Mouse (Mus musculus) erythroblast, embryonic 14.5 days (primary cell): ENCODE data around the gene St3gal5.

Experiments
- GATA1 ChIP-seq: IDR thresholded peaks from 2 replicates; pipeline ENCODE4 v1.6.1; 2012; ENCODE audit warnings: low read length, inconsistent platforms, mixed read lengths
- TAL1 ChIP-seq: IDR thresholded peaks from 3 replicates; pipeline ENCODE4 v1.6.1; 2012; ENCODE audit warnings: low read length, inconsistent platforms, mixed read lengths

GRCm38 (mm10) chr6:72184576-72184975 lies 87.2 kb downstream of the St3gal5 start:
- TF ChIP-seq GATA1 (no peak), TAL1 (no peak)
